Mouse (Mus musculus) ES-Bruce4 (cell line): ENCODE data around the gene Ehmt2.

Experiments
- CTCF ChIP-seq: IDR thresholded peaks from one replicate; pipeline ENCODE4 v1.8.1; 2011; ENCODE audit warnings: low read depth, low read length
- POLR2A ChIP-seq: IDR thresholded peaks from one replicate; pipeline ENCODE4 v1.8.1; 2011; ENCODE audit warnings: low read length; ENCODE audit not compliant: insufficient read depth

DNA sequence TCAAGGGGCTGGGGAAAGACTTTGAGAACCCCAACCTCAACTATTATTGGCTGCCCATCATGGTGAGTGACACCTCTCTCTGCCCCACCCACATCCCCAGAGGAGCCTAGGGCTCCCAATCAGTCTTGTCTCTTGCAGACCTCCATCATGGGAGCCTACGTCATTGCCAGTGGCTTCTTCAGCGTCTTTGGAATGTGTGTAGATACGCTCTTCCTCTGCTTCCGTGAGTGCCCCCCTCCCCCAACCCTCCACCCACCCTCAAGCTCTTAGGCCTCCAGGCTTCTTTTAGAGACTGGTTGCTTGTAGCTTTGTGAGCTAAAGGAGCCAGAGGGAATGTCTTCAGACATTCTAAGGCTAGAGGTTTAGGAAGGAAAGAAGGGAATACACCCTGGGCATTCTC, 30.6 kb downstream of the Ehmt2 start:
- no peak for TF ChIP-seq CTCF
- TF ChIP-seq POLR2A: no peak
